Mouse (Mus musculus) heart, adult 8-10 months (tissue): ENCODE data around the gene Inpp5a. TPM values are rescaled to one million over a fixed set of nuclear protein-coding genes. Genes with fewer than 3 reads are reported as not detected.

ENCODE experiments used
- DNase-seq: peaks from one replicate; pipeline ENCODE4 v3.0.0; 2022; ENCODE audit warnings: low spot score
- total RNA-seq, 4 experiments: library from RNA; stranded (reverse); gene quantifications; 2 replicates each; pipeline ENCODE4 v1.2.4; 2022

Gene Inpp5a
- total RNA-seq, 4 experiments from 2014 or later = 291 to 307 (median 299) TPM

GRCm38 (mm10) chr7:139472865-139473549 is 84.1 kb downstream of the Inpp5a start:
- DNase-seq = peak; percentile 91

DNA sequence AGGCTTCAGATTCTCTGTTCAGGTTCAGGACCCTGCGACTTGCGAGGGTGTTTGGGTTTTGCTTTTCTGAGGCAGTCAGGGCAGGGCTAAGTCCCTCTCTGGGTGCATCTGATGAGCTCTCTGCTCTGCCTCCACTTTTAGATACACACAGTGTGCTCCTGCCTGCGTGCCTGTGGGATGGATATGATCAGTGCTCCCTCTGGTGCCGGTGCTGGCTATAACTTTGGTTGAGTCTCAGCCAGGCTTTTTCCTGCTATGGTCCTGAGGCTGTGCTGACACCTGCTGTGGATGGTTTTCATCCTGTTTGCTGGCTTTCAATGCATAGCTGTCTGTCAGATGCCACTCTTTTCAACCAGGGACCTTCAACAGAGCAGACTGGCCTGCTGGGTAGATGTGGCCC is 87.0 kb downstream of the Inpp5a start:
- DNase-seq = no peak

DNA sequence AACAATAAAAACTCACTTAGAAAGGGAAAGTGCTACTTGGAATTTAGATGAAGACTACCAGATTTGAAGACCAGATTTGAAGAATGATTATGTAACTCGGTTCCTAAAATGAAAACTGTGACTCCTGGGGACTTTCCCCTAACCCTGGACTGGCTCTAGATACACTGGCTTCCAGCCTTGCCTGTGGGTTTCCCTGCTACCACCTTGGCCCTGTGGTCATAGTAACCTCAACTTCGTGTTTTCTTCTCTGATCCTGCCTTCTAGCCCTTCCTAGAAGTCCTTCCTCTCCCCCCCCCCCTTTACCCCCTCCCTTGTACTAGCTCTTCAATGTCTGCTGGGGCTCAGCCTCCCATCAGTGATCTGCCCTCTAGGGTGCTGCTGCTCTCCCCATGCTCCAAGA is 87.8 kb downstream of the Inpp5a start:
- DNase-seq = no peak

- no peak for DNase-seq
These were observed 88.8 kb downstream of the Inpp5a start for GRCm38 (mm10) chr7:139477748-139478147.

- DNase-seq = no peak
These were observed 90.2 kb downstream of the Inpp5a start for GRCm38 (mm10) chr7:139479077-139479476.

GRCm38 (mm10) chr7:139479626-139480025 is 90.7 kb downstream of the Inpp5a start:
- DNase-seq = no peak

- peak; percentile 23 for DNase-seq
These were observed 95.5 kb downstream of the Inpp5a start for GRCm38 (mm10) chr7:139484206-139484955.

DNA sequence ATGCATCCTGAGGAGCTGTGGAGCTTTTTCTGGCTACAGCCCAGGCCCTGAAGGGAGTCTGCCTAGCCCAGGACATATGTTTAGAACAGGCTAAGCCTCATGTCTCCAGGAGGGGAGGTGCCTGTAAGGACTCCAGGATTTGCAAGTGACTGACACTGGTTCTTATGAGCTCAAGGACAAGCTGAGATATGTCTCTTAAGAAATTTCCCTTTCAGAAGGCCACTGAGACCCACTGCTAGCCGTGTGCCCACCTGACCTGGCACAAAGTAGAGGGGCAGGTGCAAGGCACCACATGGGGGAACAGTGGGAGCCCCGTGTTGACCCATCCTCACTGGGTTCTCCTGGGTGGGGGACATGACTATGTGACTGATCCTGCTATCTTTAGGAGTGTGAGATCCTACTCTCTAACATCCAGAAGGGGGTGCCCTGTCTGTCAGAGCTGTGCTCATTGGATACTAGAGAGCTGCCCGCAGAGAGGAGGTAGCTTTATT is 100.9 kb downstream of the Inpp5a start:
- no peak for DNase-seq

GRCm38 (mm10) chr7:139492351-139492750 is 103.4 kb downstream of the Inpp5a start:
- DNase-seq = no peak

- DNase-seq = no peak
These were observed 104.0 kb downstream of the Inpp5a start for GRCm38 (mm10) chr7:139492946-139493345.

DNA sequence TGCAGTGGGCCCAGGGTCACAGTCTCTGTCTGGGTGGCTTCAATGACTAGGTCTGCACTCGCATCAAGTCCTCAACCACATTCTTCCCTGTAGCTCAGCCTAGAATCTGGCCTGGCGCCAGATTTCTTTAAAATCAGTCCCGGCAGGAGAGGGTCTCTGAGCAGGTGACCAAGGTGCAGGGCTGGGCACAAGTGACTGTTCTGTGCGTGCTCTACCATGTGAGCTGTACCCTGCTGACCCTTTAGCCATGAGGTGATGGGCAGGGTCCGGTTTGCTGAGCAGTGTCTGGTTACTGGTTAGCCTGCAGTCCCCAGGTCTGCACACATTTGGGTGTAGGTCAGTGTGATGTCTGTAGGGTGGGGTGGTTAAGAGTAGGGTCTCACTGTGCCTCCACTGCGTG is 106.9 kb downstream of the Inpp5a start:
- DNase-seq = no peak

GRCm38 (mm10) chr7:139498038-139498625 is 109.2 kb downstream of the Inpp5a start:
- no peak for DNase-seq

- DNase-seq = no peak
These were observed 115.2 kb downstream of the Inpp5a start for GRCm38 (mm10) chr7:139504064-139504463.

GRCm38 (mm10) chr7:139506677-139507412 is 117.9 kb downstream of the Inpp5a start:
- DNase-seq = no peak

DNA sequence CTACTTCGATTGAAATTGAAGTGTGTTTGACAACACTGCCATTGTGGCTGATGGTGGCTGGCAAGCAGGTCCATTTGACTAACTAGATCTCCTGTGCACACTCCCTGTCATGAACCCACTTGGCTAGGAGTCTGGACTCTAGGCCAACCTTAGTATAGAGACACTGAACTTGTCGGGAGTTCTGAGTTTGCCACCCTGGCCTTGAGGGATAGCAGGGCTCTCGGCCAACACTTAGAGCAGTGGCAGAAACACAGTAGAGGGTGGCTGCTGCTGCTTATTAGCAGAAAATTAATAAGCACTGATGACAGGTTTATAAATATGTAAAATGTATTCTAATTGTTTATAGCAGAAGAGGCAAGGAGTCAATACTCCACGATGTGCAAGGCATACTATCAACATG is 120.0 kb downstream of the Inpp5a start:
- no peak for DNase-seq

DNA sequence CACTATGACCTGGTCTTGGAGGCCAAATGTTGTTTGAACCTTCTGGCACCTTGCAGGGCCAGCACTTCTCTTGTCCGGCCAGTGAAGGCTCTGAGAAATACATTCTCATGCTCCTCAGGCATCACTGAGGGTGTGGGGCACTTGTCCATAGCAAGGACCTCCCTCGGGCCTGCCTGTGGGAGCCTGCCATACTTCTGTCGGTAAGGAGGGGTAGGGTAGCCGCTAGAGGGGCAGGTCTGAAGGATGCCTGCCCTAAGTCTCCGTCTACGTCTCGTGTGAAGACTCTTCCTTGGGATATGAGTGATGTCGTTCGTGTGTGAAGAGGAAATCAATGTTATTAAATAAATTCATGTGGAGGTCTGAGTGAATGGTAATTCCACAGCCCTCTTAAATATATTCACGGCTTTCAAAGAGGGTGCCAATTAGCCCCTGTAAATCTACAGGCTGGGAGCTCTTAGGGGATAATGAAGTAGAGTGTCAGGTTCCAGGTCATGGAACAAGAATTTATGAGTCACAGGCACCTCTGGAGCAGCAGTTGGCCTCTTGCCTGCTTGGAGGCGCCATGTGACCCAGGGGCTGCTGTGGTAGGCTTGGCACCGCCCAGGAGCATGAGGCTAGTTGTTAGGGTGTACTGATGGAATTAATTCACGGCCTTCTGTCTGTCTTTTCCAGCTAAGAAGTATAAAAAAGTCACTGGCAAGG is 127.2 kb downstream of the Inpp5a start:
- DNase-seq = peak; percentile 42

DNA sequence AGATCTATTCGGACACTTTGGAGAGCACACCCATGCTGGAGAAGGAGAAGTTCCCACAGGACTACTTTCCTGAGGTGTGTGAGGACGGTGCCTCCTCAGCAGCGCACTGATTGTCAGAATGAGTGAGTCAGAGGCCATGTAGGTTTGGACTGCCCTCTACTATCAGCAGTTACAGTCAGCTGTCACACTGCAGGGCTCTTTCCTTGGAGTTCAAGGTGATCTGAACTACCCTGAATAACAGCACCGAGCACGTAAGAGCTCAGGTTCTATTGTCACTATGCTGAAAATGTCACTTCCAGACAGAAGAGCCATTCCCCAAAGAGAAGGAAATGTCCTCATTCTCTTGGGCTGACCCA is 127.7 kb downstream of the Inpp5a start:
- no peak for DNase-seq

- DNase-seq = no peak
These were observed 129.4 kb downstream of the Inpp5a start for GRCm38 (mm10) chr7:139518352-139518751.

DNA sequence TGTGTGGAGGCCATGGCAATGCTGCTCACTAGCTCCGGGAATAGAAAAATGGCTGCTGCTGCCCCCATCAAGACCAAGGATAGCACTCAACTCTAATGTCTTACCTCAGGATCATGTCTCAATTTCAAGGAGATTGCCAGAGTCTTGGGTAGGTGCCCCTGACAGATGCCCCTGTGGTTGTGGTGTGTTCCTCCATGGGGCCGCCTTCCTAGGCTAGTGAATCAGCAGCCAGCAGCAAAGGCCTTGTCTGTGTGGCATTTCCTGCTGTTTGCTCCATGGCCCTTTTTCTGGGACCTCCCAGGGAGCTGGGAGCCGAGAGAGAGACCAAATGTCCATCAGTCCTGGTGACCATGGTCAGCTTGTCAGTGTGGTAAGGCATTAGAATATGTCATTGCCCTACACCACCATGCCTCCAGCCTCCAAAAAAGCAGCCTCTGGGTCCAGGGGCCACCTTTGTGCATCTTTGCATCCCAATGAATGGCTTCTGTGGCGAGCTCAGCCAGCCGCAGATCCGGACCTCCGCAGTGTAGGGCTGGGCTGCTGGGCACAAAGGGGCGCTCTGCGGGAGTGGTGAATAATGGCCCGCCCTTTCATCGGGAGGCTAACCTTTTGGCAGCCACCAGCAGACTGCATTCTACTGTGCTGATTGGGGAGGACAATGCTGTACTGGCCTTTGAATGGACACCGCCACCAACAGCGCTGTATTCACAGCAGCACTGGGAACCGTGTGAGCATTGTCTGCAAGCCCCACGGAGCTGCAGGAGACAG is 139.6 kb downstream of the Inpp5a start:
- no peak for DNase-seq

- DNase-seq = no peak
These were observed 140.3 kb downstream of the Inpp5a start for GRCm38 (mm10) chr7:139529208-139529607.
